ENCODE assay signal across 25 mouse cellular contexts in genomic region chr11:88958851-88959250, GRCm38 (mm10). TPM values are rescaled to one million over a fixed set of nuclear protein-coding genes. Genes with fewer than 3 reads are reported as not detected.
"Had no signal": no experiment of that assay in that cellular context is flagged by ENCODE, and none has a peak within 500 bp of the region (broad histone marks: within the 10 kb centered on the region; RNA-seq: fewer than 3 reads in every experiment).

No protein-coding gene starts in this region.

- H3K4me3 ChIP-seq: layer of hippocampus, adult 2 months; limb, embryonic 10.5 days; limb, embryonic 13.5 days; liver, embryonic 12.5 days; liver, embryonic 15.5 days; lung, embryonic 15.5 days; megakaryocyte, embryonic 14.5 days; midbrain, embryonic 10.5 days; midbrain, embryonic 13.5 days; myocyte; neural tube, embryonic 13.5 days had no signal

- H3K27ac ChIP-seq: hindbrain, postnatal 0 days; layer of hippocampus, adult 2 months; limb, embryonic 10.5 days; limb, embryonic 13.5 days; liver, embryonic 12.5 days; liver, embryonic 15.5 days; lung, embryonic 15.5 days; midbrain, embryonic 10.5 days; midbrain, embryonic 13.5 days; neural tube, embryonic 13.5 days had no signal

- H3K4me2 ChIP-seq: limb, embryonic 13.5 days; liver, embryonic 12.5 days; liver, embryonic 15.5 days; lung, embryonic 15.5 days; midbrain, embryonic 13.5 days; neural tube, embryonic 13.5 days had no signal

- H3K9me3 ChIP-seq: limb, embryonic 10.5 days; limb, embryonic 13.5 days; liver, embryonic 12.5 days; liver, embryonic 15.5 days; lung, embryonic 15.5 days; megakaryocyte, embryonic 14.5 days; midbrain, embryonic 10.5 days; midbrain, embryonic 13.5 days; neural tube, embryonic 13.5 days had no signal

- H3K27me3 ChIP-seq: limb, embryonic 13.5 days; liver, embryonic 12.5 days; liver, embryonic 15.5 days; lung, embryonic 15.5 days; midbrain, embryonic 13.5 days; neural tube, embryonic 13.5 days had no signal

- DNase-seq: layer of hippocampus, adult 9-11 months; liver; lung, adult 18-20 months; thymus, adult 18-20 months had no signal

- H3K9ac ChIP-seq: limb, embryonic 13.5 days; liver, embryonic 12.5 days; liver, embryonic 15.5 days; lung, embryonic 15.5 days; midbrain, embryonic 13.5 days; neural tube, embryonic 13.5 days had no signal

- ATAC-seq: hindbrain, postnatal 0 days; inflammation-experienced regulatory T-cells, adult 6 months; intestine, embryonic 16.5 days; liver, embryonic 12.5 days; midbrain, embryonic 13.5 days; midbrain, embryonic 16.5 days had no signal

- H3K36me3 ChIP-seq: limb, embryonic 10.5 days; limb, embryonic 13.5 days; liver, embryonic 12.5 days; liver, embryonic 15.5 days; lung, embryonic 15.5 days; midbrain, embryonic 10.5 days; midbrain, embryonic 13.5 days; neural tube, embryonic 13.5 days had no signal

RNA-seq across cellular contexts. Expression of gene Elobl, which starts 7.9 kb away (rescaled TPM):
- total RNA-seq: hindbrain, postnatal 0 days; layer of hippocampus, adult 2 months; layer of hippocampus, postnatal 25 days; left cerebral cortex, adult 18-20 months; left cerebral cortex, postnatal 25 days; monocyte, adult 5-6 weeks; neutrophil, adult 5-6 weeks had no signal
- polyA plus RNA-seq: hindbrain, postnatal 0 days; intestine, embryonic 16.5 days; limb, embryonic 10.5 days; limb, embryonic 13.5 days; liver, embryonic 12.5 days; liver, embryonic 15.5 days; lung, embryonic 15.5 days; midbrain, embryonic 10.5 days; midbrain, embryonic 13.5 days; midbrain, embryonic 16.5 days; neural tube, embryonic 13.5 days; stomach, embryonic 16.5 days had no signal
